Mouse (Mus musculus) neural tube, embryonic 11.5 days (tissue): ENCODE measurements around the gene Tmem143. TPM values are rescaled to one million over a fixed set of nuclear protein-coding genes. Genes with fewer than 3 reads are reported as not detected.
A peak's percentile ranks its signal among the peaks of the same experiment; 100 is the strongest.

Experiments
- ATAC-seq: fragments of 200-750 bp; cut with Nextera tagmentation; 2 replicates; pipeline ENCODE4 v1.8.0; 2017; ENCODE audit warnings: moderate number of reproducible peaks, mild to moderate bottlenecking, moderate TSS enrichment, moderate library complexity; ENCODE audit not compliant: insufficient read depth, low FRiP score, low TSS enrichment
- DNase-seq: peaks from one replicate; pipeline ENCODE4 v3.0.0-alpha.2; 2015; ENCODE audit warnings: low spot score
- H3K27ac ChIP-seq: fragments of 300-500 bp; sonication (generic); 2 replicates; pipeline ENCODE4 v1.5.1; 2014; ENCODE audit warnings: low read depth, mild to moderate bottlenecking, low read length
- H3K27me3 ChIP-seq: fragments of 300-500 bp; sonication (generic); 2 replicates; pipeline ENCODE4 v1.6.1; 2014; ENCODE audit warnings: mild to moderate bottlenecking, low read length, mixed read lengths; ENCODE audit not compliant: control insufficient read depth, insufficient read depth
- H3K36me3 ChIP-seq: fragments of 300-500 bp; sonication (generic); 2 replicates; pipeline ENCODE4 v1.6.1; 2014; ENCODE audit warnings: mild to moderate bottlenecking, low read length, moderate library complexity, mixed read lengths; ENCODE audit not compliant: control insufficient read depth, insufficient read depth
- H3K4me1 ChIP-seq: fragments of 300-500 bp; sonication (generic); 2 replicates; pipeline ENCODE4 v1.6.1; 2014; ENCODE audit warnings: low read length, mixed read lengths; ENCODE audit not compliant: control insufficient read depth, insufficient read depth
- H3K4me2 ChIP-seq: fragments of 300-500 bp; sonication (generic); 2 replicates; pipeline ENCODE4 v1.6.1; 2014; ENCODE audit warnings: low read depth, mild to moderate bottlenecking, moderate library complexity
- H3K4me3 ChIP-seq: fragments of 300-500 bp; sonication (generic); 2 replicates; pipeline ENCODE4 v1.5.1; 2014; ENCODE audit warnings: low read depth, low read length
- H3K9ac ChIP-seq: fragments of 300-500 bp; sonication (generic); 2 replicates; pipeline ENCODE4 v1.6.1; 2014; ENCODE audit warnings: mild to moderate bottlenecking, low read length
- H3K9me3 ChIP-seq: fragments of 300-500 bp; sonication (generic); 2 replicates; pipeline ENCODE4 v1.6.1; 2016; ENCODE audit warnings: low read length; ENCODE audit not compliant: control insufficient read depth
- WGBS: fragments of 180-500 bp; shearing (Covaris S2); extraction: QIAGEN DNeasy Blood & Tissue Kit; methylation state at CpG from one replicate; pipeline ENCODE4 v1.1.7; 2014; 5-methylcytosine and 5-hydroxymethylcytosine counted together
- polyA plus RNA-seq: library from polyadenylated mRNA; unstranded; fragments of >200 nt; fragmentation: Nextera tagmentation; extraction: Ambion mirVana; gene quantifications from 2 replicates; pipeline ENCODE4 v1.2.1, GENCODE M21; 2014

Gene Tmem143
- polyA plus RNA-seq, 1 experiment from 2014 or later = 2.8 TPM

GRCm38 (mm10) chr7:45901562-45901961, 4.8 kb downstream of the Tmem143 start:
- 54% methylated on average over 5 of the region's 5 CpGs for WGBS

GRCm38 (mm10) chr7:45902481-45903002, 5.8 kb downstream of the Tmem143 start:
- Histone ChIP-seq H3K4me2 (no peak overlapping the region), H3K36me3 (no peaks in the 10 kb centered on the region; the same call in 1 of the 2 replicates), H3K9me3 (no peaks in the 10 kb centered on the region), H3K27me3 (no peaks in the 10 kb centered on the region), H3K4me3 (no peak overlapping the region), H3K27ac (no peak overlapping the region), H3K4me1 (peaks cover 1% of the 10 kb centered on the region; the same call in 1 of the 2 replicates), H3K9ac (no peak overlapping the region)
- 84% methylated on average over 12 of the region's 12 CpGs for WGBS
- ATAC-seq = no peak
- DNase-seq = peak; percentile 35

More at GRCm38 (mm10) chr7:45901562-45901961, 4.8 kb downstream of the Tmem143 start:
- H3K9ac ChIP-seq = no peak overlapping the region
- peaks cover 5% of the 10 kb centered on the region; the same call in 1 of the 2 replicates for H3K4me1 ChIP-seq
- no peak overlapping the region for H3K4me3 ChIP-seq
- no peak overlapping the region for H3K27ac ChIP-seq
- H3K36me3 ChIP-seq = no peaks in the 10 kb centered on the region; the same call in 1 of the 2 replicates
- no peaks in the 10 kb centered on the region for H3K27me3 ChIP-seq
- ATAC-seq (no peak), DNase-seq (peak; percentile 45)
- no peak overlapping the region for H3K4me2 ChIP-seq
- no peaks in the 10 kb centered on the region for H3K9me3 ChIP-seq

GRCm38 (mm10) chr7:45906622-45907021, 9.9 kb downstream of the Tmem143 start:
- DNase-seq = no peak
- H3K36me3 ChIP-seq = peaks cover 6% of the 10 kb centered on the region
- H3K9me3 ChIP-seq = no peaks in the 10 kb centered on the region
- no peak overlapping the region for H3K9ac ChIP-seq
- no peak overlapping the region for H3K4me2 ChIP-seq
- no peaks in the 10 kb centered on the region for H3K27me3 ChIP-seq
- H3K4me3 ChIP-seq = no peak overlapping the region
- H3K27ac ChIP-seq = no peak overlapping the region
- WGBS = 87% methylated on average over 9 of the region's 9 CpGs
- no peaks in the 10 kb centered on the region for H3K4me1 ChIP-seq
- no peak for ATAC-seq

GRCm38 (mm10) chr7:45908384-45908783, 11.6 kb downstream of the Tmem143 start:
- Histone ChIP-seq H3K4me1 (no peaks in the 10 kb centered on the region), H3K9ac (no peak overlapping the region), H3K36me3 (peaks cover 6% of the 10 kb centered on the region), H3K27me3 (no peaks in the 10 kb centered on the region), H3K27ac (no peak overlapping the region), H3K4me3 (no peak overlapping the region), H3K4me2 (no peak overlapping the region), H3K9me3 (no peaks in the 10 kb centered on the region)
- DNase-seq = no peak
- no peak for ATAC-seq

GRCm38 (mm10) chr7:45909145-45909544, 12.4 kb downstream of the Tmem143 start:
- Histone ChIP-seq H3K9ac (no peak overlapping the region), H3K27ac (no peak overlapping the region), H3K9me3 (no peaks in the 10 kb centered on the region), H3K4me3 (no peak overlapping the region), H3K4me1 (no peaks in the 10 kb centered on the region), H3K4me2 (no peak overlapping the region), H3K36me3 (peaks cover 6% of the 10 kb centered on the region), H3K27me3 (no peaks in the 10 kb centered on the region)
- DNase-seq = no peak
- 94% methylated on average over 16 of the region's 16 CpGs for WGBS
- ATAC-seq = no peak

- no peaks in the 10 kb centered on the region for H3K9me3 ChIP-seq
- H3K9ac ChIP-seq = no peak overlapping the region
- DNase-seq (no peak), ATAC-seq (no peak)
- no peaks in the 10 kb centered on the region for H3K27me3 ChIP-seq
- peaks cover 6% of the 10 kb centered on the region for H3K36me3 ChIP-seq
- no peak overlapping the region for H3K4me2 ChIP-seq
- no peak overlapping the region for H3K27ac ChIP-seq
- 93% methylated on average over 6 of the region's 6 CpGs for WGBS
- H3K4me3 ChIP-seq = no peak overlapping the region
- peaks cover 16% of the 10 kb centered on the region for H3K4me1 ChIP-seq
Observed at GRCm38 (mm10) chr7:45914067-45914466, 17.3 kb downstream of the Tmem143 start.

GRCm38 (mm10) chr7:45915011-45915410, 18.3 kb downstream of the Tmem143 start:
- no peaks in the 10 kb centered on the region for H3K27me3 ChIP-seq
- WGBS = 87% methylated on average over 5 of the region's 5 CpGs
- no peak overlapping the region for H3K4me3 ChIP-seq
- no peak overlapping the region for H3K27ac ChIP-seq
- no peaks in the 10 kb centered on the region for H3K9me3 ChIP-seq
- peaks cover under 1% of the 10 kb centered on the region for H3K36me3 ChIP-seq
- H3K4me1 ChIP-seq = peaks cover 16% of the 10 kb centered on the region
- no peak for ATAC-seq
- no peak for DNase-seq
- H3K9ac ChIP-seq = no peak overlapping the region
- no peak overlapping the region for H3K4me2 ChIP-seq

GRCm38 (mm10) chr7:45916056-45917003, 19.6 kb downstream of the Tmem143 start:
- Histone ChIP-seq H3K27ac (peak overlapping the region; percentile 80), H3K9ac (peak overlapping the region; percentile 36), H3K36me3 (no peaks in the 10 kb centered on the region), H3K4me3 (peak overlapping the region; percentile 1; the same call in 1 of the 2 replicates), H3K4me1 (peaks cover 16% of the 10 kb centered on the region), H3K9me3 (no peaks in the 10 kb centered on the region), H3K4me2 (peak overlapping the region; percentile 33), H3K27me3 (no peaks in the 10 kb centered on the region)
- ATAC-seq = peak; percentile 88
- peak; percentile 82 for DNase-seq
- 38% methylated on average over 26 of the region's 26 CpGs for WGBS
